Mouse (Mus musculus): ENCODE measurements around the gene Cyp26b1.

Cyp26b1 gene

DNA sequence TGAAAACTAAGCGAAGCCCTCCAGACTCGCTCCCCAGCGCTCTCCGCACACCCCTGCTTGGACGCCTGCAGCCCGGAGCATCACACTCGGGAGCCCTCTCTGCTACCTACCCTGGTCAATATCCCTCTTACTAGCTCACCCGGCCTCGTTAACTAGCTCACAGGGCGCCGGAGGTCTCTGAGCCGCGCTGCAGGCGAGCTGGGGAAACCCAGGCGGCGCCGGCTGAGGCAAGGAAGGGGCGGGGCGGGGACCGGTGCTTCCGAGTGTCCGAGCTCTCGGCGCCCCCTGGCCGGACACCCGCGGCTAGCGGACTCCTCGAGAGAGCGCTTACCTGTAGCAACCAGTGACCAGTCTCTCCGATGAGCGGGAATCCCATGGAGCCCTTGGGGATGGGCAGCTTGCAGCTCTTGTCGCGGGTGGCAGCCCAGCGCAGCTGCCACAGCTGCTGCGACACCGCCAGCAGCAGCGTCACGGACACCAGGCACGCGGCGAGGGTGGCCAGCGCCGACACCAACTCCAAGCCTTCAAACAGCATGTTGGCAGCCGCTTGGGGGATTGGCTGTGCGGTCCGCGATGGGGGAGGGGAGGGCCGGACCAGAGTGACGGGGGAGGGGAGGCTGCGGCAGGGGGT, 6.1 kb downstream of the Cyp26b1 start:
- DNase-seq (ENCODE audit: low read depth, low spot score): peak; percentile 74

GRCm38 (mm10) chr6:84586551-84587200, 7.0 kb downstream of the Cyp26b1 start:
- no peak for DNase-seq (ENCODE audit: low read depth, low spot score)

- DNase-seq (ENCODE audit: low read depth, low spot score): no peak
These were observed 7.9 kb downstream of the Cyp26b1 start for GRCm38 (mm10) chr6:84585686-84586300.

- peak; percentile 40 for DNase-seq (ENCODE audit: low read depth, low spot score)
These were observed 8.7 kb downstream of the Cyp26b1 start for GRCm38 (mm10) chr6:84584783-84585685.

DNA sequence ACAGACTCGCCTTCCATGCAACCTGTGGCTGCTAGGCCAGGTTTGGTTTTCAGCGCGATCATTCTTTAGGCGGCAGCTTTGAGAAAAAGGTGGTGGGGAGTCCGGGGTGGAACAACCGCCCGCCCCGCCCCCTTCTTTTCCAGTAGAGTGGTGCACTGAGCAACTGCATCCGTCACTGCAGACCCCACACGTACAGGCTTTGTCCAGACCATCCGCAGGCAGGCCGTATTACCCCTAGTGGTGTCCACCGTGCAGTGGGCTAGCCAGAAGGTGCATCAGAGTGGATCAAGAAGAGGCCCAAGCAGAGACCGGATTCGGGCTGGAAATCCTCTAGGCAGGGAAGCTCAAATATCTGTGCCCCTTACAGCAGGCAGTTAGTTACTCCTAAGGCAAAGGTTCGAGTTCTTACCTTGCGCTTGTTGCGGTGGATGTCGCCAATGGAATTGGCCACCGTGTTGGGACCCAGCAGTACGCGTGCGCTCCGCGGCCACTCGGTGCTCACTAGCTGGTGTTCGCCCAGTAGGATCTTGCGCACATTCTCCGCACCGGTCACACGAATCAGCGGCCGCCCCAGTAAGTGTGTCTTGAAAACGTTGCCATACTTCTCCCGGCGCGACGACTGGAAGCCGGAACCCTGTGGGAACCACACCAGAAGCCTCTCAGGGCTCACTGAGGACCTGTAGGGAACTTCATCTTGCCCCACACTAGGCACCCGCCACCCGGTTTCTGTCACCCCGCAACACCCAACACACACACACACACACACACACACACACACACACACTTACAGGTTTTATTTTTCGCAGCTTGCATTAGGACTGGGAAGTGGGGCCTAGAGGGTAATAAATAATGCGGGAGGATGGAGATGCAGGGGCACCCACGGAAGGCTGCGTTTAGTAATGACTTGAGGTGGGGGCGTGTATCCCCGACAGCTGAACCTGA, 9.6 kb downstream of the Cyp26b1 start:
- DNase-seq (ENCODE audit: low read depth, low spot score): peak; percentile 60

DNA sequence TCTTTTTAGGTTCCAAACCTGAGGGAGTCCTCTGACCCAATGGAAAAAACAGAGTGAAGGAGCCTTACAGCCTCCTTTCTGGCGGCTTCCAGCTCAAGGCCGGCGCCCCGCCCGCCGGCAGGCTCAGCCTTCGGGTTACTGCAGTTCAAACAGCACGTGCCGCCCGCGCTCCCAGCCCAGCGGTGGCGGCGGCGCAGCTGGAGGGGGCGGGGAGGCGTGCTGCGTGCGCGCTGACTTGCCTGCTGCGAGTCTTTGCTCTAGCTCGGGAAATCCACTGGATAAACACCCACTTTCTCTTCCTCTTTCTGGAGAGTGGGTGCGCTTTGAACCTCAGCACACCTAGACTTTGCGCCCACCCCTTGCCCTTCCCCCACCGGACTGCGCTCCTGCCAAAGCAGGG, 10.3 kb downstream of the Cyp26b1 start:
- DNase-seq (ENCODE audit: low read depth, low spot score): peak; percentile 92

DNA sequence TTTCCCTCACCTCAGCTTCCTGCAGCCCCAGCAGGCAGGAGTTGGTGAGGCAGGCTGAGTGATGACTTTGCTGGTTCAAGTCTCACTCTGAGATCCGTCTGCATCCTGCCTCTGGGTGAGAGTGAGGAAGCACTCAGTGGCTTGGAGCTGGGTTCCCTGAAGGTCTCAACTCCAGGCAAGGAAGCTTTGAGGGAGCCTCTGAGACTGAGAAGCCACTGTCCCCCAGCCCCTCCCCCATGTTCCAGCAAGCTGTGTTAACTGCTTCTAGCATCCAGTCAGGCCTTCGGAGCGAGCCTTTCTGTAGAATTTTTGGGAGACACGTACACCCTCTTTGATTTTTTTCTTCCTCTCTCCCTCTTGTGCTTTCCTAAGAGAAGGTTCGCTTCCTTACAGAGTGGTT, 10.9 kb downstream of the Cyp26b1 start:
- no peak for DNase-seq (ENCODE audit: low read depth, low spot score)

DNA sequence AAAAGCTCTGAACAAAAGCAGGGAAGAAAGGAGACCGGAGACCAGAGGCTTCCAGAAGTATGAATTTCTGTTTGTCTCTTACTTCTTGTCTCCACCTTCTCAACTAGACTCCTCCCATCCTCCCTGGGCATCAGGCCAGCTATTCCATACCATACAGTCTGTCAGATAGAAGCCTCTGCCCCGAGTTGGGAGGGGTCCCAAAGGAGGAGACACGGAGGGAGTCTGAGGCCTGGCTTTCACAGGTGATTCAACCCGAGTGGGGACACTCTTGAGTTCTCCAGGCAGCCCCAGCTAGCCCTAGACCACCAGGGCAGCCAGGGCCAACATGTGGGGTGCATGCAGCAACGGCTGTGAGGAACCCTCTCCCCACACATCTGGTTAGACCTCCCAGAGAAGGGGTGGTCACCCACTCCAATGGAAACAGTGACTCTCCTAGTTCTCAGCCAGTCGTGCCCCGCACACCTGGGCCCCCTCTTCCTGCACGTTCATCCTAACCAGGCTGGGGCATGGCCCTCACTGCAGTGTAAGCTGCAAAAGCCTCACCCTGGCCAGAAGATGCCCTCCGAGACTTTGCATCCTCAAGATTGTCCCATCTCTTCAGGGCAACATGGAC, 11.8 kb downstream of the Cyp26b1 start:
- no peak for DNase-seq (ENCODE audit: low read depth, low spot score)

DNA sequence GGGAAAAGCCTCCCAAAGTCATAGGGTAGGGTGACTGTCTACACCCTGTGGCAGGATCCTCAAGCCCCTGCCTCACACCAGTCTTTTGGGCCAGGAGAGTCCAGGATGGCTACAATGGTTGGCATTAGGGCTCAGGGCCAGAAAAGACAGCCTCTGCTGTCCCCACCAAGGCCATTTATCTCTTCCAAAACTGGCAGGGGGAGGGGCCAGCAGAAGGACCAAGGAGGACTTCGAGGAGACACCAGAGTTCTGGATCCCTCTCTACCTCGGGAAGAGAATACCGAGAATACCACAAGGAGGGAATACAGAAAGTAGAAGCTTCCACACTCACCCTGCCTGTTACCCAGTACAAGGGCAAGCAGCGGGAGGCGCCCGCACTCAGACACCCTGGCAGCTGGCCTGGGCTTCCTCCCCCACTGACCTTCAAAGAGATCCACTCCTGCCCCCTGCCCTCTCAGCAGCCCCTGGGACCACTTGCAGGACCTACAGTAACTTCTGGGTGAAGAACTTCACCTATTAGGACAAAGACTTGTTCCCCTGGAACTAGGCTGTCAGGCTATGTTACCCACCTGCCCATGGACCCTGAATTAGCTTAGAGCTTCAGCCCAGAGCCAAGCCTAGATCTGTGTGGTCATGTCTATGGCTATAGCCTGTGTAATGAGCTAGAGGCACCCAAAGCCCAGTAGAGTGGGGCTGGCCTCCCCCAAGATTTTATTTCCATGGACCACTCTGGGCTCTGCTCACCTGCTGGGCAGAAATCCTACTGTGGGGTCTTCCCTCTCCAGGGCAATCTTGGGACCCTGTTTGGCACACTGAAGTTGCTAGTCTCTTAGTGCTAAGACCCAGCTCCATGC, 12.5 kb downstream of the Cyp26b1 start:
- no peak for DNase-seq (ENCODE audit: low read depth, low spot score)

DNA sequence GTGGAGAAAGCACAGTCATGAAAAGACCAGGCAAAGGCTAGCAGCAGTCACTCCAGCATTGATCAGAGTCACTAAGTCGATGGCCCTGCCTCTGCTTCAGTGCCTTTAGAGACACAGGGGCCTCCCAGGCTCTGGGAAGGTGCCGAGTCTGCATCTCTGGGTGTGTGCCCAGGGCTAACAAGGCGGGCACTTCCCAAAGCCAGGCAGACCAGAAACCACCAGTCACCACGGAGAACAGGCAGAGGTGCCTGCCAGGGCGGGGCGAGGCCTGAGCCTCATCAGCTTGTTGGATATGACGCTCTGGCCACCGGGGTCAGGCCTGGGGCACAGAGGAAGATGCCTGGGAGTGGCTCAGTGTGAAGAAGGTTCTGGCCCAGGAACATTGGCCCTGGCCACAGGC, 14.2 kb downstream of the Cyp26b1 start:
- no peak for DNase-seq (ENCODE audit: low read depth, low spot score)

GRCm38 (mm10) chr6:84578928-84579327, 14.8 kb downstream of the Cyp26b1 start:
- peak; percentile 59 for DNase-seq (ENCODE audit: low read depth, low spot score)

DNA sequence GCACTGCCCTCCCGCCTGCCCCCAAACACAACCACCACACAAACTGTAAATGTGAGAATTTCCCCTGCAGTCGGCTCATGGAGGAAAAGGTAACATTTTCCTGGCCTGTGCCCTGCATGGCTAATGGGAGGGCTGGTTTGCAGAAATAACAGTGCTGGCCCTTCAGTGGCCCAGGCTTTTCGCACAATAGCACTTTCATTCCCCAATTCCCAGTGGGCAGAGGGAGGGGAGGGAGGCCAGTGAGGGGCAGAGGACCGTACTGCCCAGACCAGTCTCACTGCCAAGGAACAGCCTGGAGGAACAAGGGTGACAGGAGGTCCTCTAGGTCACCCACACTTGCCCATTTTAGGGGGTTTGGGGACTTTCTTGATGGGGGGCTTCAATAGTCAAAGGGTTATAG, 15.8 kb downstream of the Cyp26b1 start:
- no peak for DNase-seq (ENCODE audit: low read depth, low spot score)

DNA sequence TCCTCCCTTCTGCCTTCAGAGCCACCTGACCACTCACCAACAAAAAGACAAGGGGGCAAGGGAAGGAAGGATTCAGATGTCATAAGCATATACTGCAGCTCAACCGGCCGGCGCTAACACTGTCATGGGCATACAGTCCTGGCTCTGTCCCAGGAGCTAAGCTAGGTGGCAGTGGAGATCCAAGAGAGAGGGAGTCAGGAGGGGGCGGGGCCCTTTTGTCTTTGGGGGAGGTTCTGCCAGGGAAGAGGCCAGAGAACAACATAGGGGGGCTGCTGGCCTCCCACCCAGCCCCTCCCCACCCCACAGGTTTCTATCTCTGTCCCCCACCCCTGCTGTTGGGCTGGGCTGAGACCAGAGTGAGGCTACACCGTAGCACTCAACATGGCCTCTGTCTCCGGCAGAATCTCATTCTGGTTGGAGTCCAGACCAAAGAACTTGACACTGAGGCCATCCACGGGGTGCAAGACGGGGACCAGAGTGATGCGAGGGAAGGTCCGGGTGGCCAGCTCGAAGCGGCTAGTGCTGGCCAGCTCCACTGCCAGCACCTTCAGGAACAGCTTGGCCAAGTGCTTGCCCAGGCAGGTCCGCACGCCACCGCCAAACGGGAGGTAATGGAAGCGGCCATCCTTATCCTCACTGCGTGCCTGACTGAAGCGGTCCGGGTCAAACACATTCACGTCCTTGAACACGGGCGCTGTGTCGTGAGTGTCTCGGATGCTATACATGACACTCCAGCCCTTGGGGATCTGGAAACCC, 19.6 kb downstream of the Cyp26b1 start:
- DNase-seq (ENCODE audit: low read depth, low spot score): peak; percentile 72

DNA sequence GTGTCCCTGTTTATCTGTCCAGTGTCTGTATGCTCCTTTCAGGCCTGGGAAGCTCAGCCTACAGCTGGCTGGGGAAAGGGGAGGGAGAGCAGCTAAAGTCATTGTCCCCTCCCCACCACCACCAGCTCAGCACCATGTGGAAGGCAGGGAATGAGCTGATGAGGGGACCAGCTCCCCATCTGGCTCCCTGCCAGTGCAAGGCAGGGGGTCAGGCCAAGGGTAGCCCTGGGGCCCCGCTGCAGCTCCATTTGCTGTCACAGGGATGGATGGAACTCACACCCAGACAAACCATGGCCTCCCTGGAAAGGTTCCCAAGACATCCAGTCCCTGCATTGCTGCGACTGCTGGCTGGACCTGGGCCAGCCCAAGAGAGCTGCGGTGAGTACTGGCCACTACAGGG, 23.7 kb downstream of the Cyp26b1 start:
- no peak for DNase-seq (ENCODE audit: low read depth, low spot score)

DNA sequence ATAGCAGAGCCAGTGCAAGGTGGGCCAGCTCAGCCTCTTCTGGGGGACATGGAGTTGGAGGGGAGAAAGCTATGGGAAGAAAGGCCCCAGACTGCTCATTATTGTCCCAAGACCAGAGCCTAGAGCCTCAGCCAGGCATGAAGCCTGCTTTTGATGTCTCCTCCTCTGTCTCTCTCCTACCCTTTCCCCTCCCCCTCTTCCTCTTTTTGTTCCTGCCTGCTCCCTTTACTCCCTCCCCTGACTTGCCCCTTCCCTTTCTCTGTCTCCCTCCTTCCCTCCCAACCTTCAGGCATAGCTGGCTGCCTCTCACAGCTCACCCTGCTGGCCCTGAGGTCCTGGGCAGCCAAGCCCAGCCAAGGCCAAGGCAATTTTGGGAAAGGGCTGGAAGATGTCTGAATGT, 24.1 kb downstream of the Cyp26b1 start:
- DNase-seq (ENCODE audit: low read depth, low spot score): no peak

DNA sequence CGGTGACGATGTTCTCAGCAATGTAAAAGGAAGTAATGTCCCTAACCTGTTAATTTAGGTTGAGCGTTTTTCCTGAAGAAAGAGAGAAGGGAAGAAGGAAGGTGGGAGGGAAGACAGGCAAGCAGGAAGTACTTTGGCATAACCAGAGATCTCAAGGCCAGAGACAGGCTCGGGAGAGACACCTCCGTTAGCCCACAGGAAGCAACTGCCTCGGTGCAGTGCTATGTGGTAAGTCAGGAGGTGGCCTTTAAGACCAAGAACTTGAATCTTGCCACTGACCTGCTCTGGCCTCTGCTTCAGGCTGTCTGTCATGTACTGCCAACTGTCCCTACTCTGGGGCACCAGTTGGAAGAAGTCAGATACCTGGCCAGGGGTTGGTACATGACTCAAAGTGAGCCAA, 24.8 kb downstream of the Cyp26b1 start:
- DNase-seq (ENCODE audit: low read depth, low spot score): no peak

- no peak for DNase-seq (ENCODE audit: low read depth, low spot score)
These were observed 26.0 kb downstream of the Cyp26b1 start for GRCm38 (mm10) chr6:84567696-84568095.

- no peak for DNase-seq (ENCODE audit: low read depth, low spot score)
These were observed 26.9 kb downstream of the Cyp26b1 start for GRCm38 (mm10) chr6:84566825-84567224.

DNA sequence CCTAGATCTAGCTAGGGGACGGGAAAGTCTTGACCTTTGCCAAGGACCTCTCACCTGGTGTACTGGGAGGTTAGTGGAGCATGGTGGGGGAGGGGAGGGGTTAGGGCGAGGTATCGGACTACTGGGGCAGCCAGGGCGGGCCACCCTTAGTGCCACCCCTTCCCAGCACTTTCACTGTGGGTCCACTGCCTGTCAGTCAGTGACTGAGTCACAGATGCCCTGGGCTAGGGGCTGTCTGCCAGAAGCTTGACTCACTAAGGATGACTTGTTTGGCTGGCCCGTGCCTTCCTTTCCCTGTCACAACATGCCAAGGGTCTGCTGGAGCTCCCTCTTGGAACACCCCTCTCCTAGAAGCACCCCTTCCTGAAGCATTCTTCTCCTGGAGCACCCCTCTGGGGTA, 28.5 kb downstream of the Cyp26b1 start:
- DNase-seq (ENCODE audit: low read depth, low spot score): no peak

Data from ZHBTc4 (cell line).